Mouse (Mus musculus): ENCODE measurements around the gene Gpn3. TPM values are rescaled to one million over a fixed set of nuclear protein-coding genes. Genes with fewer than 3 reads are reported as not detected.
"Not testable (repeated sequence)": the region's sequence is repeated elsewhere in the genome, so short reads cannot be mapped to it uniquely, and the experiment has no call there.

Gene Gpn3
- total RNA-seq, 2 experiments from 2014 or later, result 32.8 to 35.3 TPM

- not testable (repeated sequence) for DNase-seq (ENCODE audit: low spot score)
Observed at GRCm38 (mm10) chr5:122420676-122421075, 49.0 kb downstream of the Gpn3 start.

GRCm38 (mm10) chr5:122421271-122422068 is 49.8 kb downstream of the Gpn3 start, which contains the start of gene Anapc7:
TSS of gene Anapc7 (plus strand) at chr5:122421693.
- DNase-seq (ENCODE audit: low spot score), result no peak

- peak; percentile 92 for DNase-seq (ENCODE audit: low spot score)
Observed at GRCm38 (mm10) chr5:122422071-122422964, 50.6 kb downstream of the Gpn3 start.

- DNase-seq (ENCODE audit: low spot score), result no peak
Observed at GRCm38 (mm10) chr5:122423083-122423482, 51.4 kb downstream of the Gpn3 start.

GRCm38 (mm10) chr5:122425550-122425949 is 53.9 kb downstream of the Gpn3 start:
- no peak for DNase-seq (ENCODE audit: low spot score)

- no peak for DNase-seq (ENCODE audit: low spot score)
Observed at GRCm38 (mm10) chr5:122430036-122430775, 58.5 kb downstream of the Gpn3 start.

GRCm38 (mm10) chr5:122431221-122431620 is 59.5 kb downstream of the Gpn3 start:
- no peak for DNase-seq (ENCODE audit: low spot score)

Other genes starting within 250 kb of the Gpn3 start
- gene Ccdc63, start 231.1 kb upstream of the Gpn3 start, total RNA-seq (2021), result not detected
- gene Ppp1cc, start 213.6 kb upstream of the Gpn3 start, total RNA-seq (2021), result 100 to 1,000 TPM; 125 to 143 TPM
- gene Hvcn1, start 165.1 kb upstream of the Gpn3 start, total RNA-seq (2021), result 1 to 10 TPM in 1 of 2 experiments, under 1 TPM in 1; 0.80 to 1.2 TPM
- 1 to 10 TPM; 1.3 to 2.0 TPM for gene Tctn1, start 107.4 kb upstream of the Gpn3 start, total RNA-seq (2021)
- 10 to 100 TPM; 91.6 to 96.4 TPM for gene Pptc7, start 87.5 kb upstream of the Gpn3 start, total RNA-seq (2021)
- gene Rad9b, start 17.6 kb upstream of the Gpn3 start, total RNA-seq (2021), result under 1 TPM; 0.27 to 0.69 TPM
- 10 to 100 TPM; 43.7 to 48.5 TPM for gene Vps29, start 17.5 kb upstream of the Gpn3 start, total RNA-seq (2021)
- gene Fam216a, start 488 bp downstream of the Gpn3 start, total RNA-seq (2021), result 1 to 10 TPM; 4.5 to 5.4 TPM
- 10 to 100 TPM; 54.0 to 63.0 TPM for gene Arpc3, start 20.0 kb downstream of the Gpn3 start, total RNA-seq (2021)
- gene Anapc7, start 49.8 kb downstream of the Gpn3 start, total RNA-seq (2021), result 10 to 100 TPM; 14.9 to 16.0 TPM
- gene Atp2a2, start 130.3 kb downstream of the Gpn3 start, total RNA-seq (2021), result 100 to 1,000 TPM; 447 to 563 TPM
- 1 to 10 TPM; 3.4 to 4.7 TPM for gene Ift81, start 242.6 kb downstream of the Gpn3 start, total RNA-seq (2021)